Mouse (Mus musculus): ENCODE measurements at regions not wholly inside any gene's neighbourhood (a gene's known extent, or its start where the extent isn't known, plus 50 kb on each side); places are given as distances from the start of the nearest gene placed in this dataset.
A peak's percentile ranks its signal among the peaks of the same experiment; 100 is the strongest.

DNA sequence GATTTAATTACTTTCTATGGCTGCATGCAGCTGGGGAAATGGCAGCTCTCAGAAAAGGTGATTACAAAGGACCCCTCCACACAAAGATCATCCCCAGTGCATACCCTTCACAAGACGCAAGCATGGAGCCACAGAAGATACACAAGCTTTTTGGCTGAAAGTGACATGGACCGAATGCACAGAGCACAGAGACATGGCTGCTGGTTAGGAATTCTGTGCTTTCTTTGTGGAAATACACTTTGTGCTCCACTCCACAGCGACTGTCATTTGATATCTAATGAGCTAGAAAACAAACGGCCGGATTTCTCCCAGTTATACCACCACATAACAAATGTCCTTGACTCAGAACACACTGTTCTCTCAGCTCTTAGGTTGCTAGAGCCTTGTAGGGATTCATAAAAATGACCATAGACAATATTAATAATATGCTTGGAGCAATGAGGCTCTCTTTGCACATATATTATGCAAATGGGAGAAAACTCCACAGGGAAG is 132.1 kb upstream of the Fat4 start:
- Histone ChIP-seq H3K9me3 (peaks cover 3% of the 10 kb centered on the region; the same call in 1 of the 2 replicates), H3K27me3 (ENCODE audit: poor library complexity, severe bottlenecking) (no peaks in the 10 kb centered on the region), H3K4me1 (peaks cover 17% of the 10 kb centered on the region), H3K4me3 (no peak overlapping the region), H3K36me3 (replicated peaks) (no peaks in the 10 kb centered on the region), H3K27ac (peak overlapping the region; percentile 27; the same call in 1 of the 2 replicates)
- 76% methylated on average over 5 of the region's 5 CpGs for WGBS
- no peak for DNase-seq (ENCODE audit: extremely low spot score, low spot score)

DNA sequence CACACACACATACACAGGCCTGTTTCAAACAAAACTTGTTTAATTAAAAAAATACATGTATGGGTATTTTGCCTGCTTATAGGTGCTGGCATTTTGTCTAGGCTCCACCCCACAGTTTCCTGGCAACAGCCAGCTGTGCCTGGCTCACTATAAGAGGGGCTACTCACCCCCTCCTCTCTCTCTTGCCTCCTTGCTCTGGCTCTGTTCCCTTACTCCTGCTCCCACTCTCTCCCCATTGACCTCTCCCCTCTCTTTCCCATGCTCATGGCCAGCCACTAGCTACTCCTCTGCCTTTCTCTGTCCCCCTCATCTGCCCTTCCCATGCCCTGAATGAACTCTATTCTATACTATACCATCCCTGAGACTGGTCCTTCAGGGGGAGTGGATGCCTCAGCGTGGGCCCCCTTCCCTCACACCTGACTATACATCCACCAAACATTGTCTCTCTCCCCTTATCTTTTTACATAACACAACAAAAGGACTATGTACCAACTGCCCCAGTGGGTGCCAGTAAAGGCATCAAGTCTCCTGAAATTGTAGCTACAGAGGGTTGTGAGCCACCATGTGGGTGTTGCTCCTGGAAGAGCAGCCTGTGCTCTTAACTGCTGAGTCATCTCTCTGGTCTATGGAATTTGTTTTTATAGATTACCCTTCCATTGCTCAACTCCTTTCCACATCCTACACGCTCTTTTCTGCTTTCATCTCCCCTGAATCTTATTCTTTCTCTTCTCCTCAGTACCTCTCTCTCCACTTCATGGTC is 133.1 kb upstream of the Fat4 start:
- H3K27ac ChIP-seq: peak overlapping the region; percentile 22; the same call in 1 of the 2 replicates

DNA sequence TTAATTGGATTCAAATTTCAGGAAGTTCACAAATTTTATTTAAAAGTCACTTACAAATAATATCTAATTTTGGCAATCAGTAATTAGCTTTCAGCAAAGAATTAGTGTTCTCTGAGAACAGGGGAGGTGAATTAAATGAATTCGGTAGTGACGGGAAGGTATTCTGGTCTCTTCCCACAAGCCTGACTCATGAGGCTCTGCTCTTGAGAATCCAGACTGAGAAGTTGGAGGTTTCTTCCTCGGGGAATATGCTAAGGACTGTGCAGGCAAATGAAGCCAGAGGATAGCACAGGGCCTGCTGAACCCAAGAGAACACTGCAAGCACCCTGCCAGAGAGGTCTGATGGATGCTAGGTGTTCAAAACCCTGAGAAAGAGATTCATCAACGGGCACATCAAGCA is 144.6 kb upstream of the Fat4 start:
- Histone ChIP-seq H3K9me3 (no peaks in the 10 kb centered on the region), H3K27ac (no peak overlapping the region)
- WGBS: 89% methylated on average over 4 of the region's 4 CpGs

More for the DNA sequence above, 133.1 kb upstream of the Fat4 start:
- no peak overlapping the region for H3K4me3 ChIP-seq
- no peaks in the 10 kb centered on the region for H3K27me3 ChIP-seq (ENCODE audit: poor library complexity, severe bottlenecking)
- 85% methylated on average over 2 of the region's 2 CpGs for WGBS
- no peaks in the 10 kb centered on the region for H3K36me3 ChIP-seq (replicated peaks)
- peaks cover 17% of the 10 kb centered on the region for H3K4me1 ChIP-seq
- no peak for DNase-seq (ENCODE audit: extremely low spot score, low spot score)
- peaks cover 3% of the 10 kb centered on the region; the same call in 1 of the 2 replicates for H3K9me3 ChIP-seq

DNA sequence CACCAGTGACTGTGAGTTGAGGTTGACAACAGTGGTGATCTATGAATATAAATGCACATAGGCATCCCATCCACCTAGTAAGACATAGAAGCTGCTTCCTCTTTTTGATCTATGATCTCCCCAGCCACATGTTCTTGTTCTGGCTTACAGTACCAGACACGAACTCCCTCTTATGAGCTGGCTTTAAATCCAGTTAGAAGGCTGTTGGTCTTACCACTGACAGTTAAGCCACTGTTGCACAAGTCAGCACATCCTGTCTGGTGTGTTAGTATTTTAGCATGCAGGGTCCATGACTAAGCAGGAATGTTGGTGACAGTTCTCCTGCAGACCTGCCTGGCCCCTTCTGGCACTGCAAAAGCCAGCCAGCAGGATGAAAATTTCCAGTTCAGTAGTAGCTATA is 164.1 kb upstream of the Fat4 start:
- WGBS: 81% methylated on average over 1 of the region's 1 CpGs
- no peak for DNase-seq (ENCODE audit: extremely low spot score, low spot score)
- H3K4me1 ChIP-seq: no peaks in the 10 kb centered on the region
- no peaks in the 10 kb centered on the region for H3K27me3 ChIP-seq (ENCODE audit: poor library complexity, severe bottlenecking)
- H3K36me3 ChIP-seq (replicated peaks): no peaks in the 10 kb centered on the region
- no peak overlapping the region for H3K4me3 ChIP-seq
- no peak overlapping the region for H3K27ac ChIP-seq
- H3K9me3 ChIP-seq: no peaks in the 10 kb centered on the region

More for the DNA sequence above, 144.6 kb upstream of the Fat4 start:
- H3K36me3 ChIP-seq (replicated peaks): no peaks in the 10 kb centered on the region
- DNase-seq (ENCODE audit: extremely low spot score, low spot score): no peak
- no peak overlapping the region for H3K4me3 ChIP-seq
- no peaks in the 10 kb centered on the region for H3K4me1 ChIP-seq
- H3K27me3 ChIP-seq (ENCODE audit: poor library complexity, severe bottlenecking): no peaks in the 10 kb centered on the region

DNA sequence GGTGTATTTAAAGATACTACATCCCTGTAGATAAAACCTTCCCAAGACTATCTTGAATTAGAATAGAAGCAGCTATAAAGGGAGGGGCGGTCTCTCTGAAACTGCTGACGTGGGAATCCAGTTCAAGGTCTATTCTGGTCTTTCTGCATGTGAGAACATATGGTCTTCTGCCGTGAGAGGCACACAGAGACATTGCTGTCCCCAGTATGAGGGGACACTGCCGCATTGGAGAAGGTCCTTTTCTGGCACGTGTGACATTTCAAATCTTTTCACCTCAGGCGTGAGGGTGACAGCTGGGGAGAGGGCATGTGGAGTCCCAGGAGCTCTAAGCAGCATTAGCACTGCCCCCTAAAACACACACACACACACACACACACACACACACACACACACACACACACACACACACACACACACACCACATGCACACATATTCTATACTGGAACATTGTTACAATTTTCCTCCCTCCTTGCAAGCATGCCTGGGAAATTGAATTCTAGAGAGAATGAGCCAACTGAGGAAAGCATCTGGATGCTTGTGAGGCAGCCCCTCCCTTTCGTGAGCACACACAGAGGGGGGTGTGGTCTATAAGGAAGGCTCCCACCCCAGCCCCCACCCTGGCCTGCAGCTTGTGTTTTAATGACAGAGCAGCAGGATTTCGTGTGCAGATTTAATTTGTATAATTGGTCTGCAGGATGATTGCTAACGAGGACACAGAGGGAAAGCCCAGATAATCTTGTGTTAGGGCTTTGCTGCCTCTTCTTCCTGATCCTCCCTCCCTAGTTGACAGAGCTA is 174.5 kb upstream of the Fat4 start:
- Histone ChIP-seq H3K4me1 (peaks cover 38% of the 10 kb centered on the region), H3K4me3 (no peak overlapping the region), H3K36me3 (replicated peaks) (no peaks in the 10 kb centered on the region), H3K27ac (peak overlapping the region; percentile 79), H3K27me3 (ENCODE audit: poor library complexity, severe bottlenecking) (peaks cover 5% of the 10 kb centered on the region; the same call in 1 of the 2 replicates), H3K9me3 (no peaks in the 10 kb centered on the region)
- DNase-seq (ENCODE audit: extremely low spot score, low spot score): peak; percentile 29
- 23% methylated on average over 9 of the region's 9 CpGs for WGBS

DNA sequence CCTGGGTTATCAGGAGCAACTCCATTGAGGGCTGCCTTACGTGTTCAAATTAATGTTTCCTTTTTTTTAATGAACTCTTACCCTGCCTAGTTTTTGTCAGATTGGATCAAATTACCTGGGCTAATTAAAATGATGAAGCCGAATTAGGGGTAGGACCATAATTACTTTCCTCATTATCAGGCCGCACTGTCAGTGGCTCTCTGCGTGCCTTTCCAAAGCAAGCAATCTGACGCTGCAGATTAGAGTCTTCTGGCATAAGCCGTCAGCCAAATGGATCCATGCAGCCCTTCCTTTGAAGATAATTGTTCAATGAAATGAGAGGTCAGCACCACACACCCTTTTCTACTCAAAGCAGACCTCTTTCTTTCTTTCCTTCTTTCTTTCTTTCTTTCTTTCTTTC is 175.5 kb upstream of the Fat4 start:
- Histone ChIP-seq H3K4me1 (peaks cover 38% of the 10 kb centered on the region), H3K27ac (peak overlapping the region; percentile 53; the same call in 1 of the 2 replicates), H3K27me3 (ENCODE audit: poor library complexity, severe bottlenecking) (peaks cover 5% of the 10 kb centered on the region; the same call in 1 of the 2 replicates), H3K4me3 (no peak overlapping the region), H3K36me3 (replicated peaks) (no peaks in the 10 kb centered on the region), H3K9me3 (no peaks in the 10 kb centered on the region)
- 22% methylated on average over 6 of the region's 6 CpGs for WGBS
- DNase-seq (ENCODE audit: extremely low spot score, low spot score): no peak

DNA sequence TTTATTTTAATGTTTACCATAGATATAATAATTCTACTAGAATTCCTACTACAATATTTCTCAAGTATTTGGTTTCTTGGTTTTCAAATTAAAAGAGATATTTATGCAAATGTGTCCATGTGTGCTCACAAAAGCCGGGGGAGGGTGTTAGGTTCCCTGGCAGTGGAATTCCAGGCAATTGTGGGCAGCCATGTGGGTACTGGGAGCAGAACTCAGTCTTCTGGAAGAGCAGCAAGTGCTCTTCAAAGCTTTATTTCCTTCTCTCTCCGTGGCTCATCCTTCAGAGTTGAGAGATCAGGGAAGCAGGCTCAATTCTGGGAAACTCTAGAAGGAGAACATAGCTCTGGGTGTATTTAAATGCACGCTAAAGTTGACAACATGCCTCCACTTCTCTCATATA is 178.8 kb upstream of the Fat4 start:
- no peak for DNase-seq (ENCODE audit: extremely low spot score, low spot score)
- whole genome bisulfite sequencing: 76% methylated on average over 3 of the region's 3 CpGs
- H3K9me3 ChIP-seq: no peaks in the 10 kb centered on the region

DNA sequence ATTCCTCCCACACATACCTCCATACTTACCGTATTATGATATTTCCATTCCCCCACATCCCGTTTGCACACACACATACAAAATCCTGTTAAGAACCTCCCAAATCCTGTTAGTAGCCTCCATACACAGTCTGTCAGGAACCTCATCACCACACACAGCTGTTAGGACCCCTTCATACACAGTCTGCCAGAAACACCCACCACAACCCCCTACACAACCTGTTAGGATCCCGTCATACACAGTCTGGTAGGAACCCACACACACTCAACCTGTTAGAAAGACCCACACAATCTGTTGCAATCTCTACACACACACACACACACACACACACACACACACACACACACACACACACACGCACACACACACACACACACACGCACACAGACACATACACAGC is 187.5 kb upstream of the Fat4 start:
- Histone ChIP-seq H3K27ac (no peak overlapping the region), H3K27me3 (ENCODE audit: poor library complexity, severe bottlenecking) (no peaks in the 10 kb centered on the region), H3K4me1 (peaks cover 19% of the 10 kb centered on the region), H3K4me3 (no peak overlapping the region), H3K36me3 (replicated peaks) (no peaks in the 10 kb centered on the region), H3K9me3 (peaks cover 11% of the 10 kb centered on the region; the same call in 1 of the 2 replicates)
- DNase-seq (ENCODE audit: extremely low spot score, low spot score): no peak
- WGBS: 89% methylated on average over 5 of the region's 5 CpGs

More for the DNA sequence above, 178.8 kb upstream of the Fat4 start:
- Histone ChIP-seq H3K4me1 (peaks cover 34% of the 10 kb centered on the region), H3K4me3 (no peak overlapping the region), H3K27ac (no peak overlapping the region), H3K27me3 (ENCODE audit: poor library complexity, severe bottlenecking) (peaks cover 5% of the 10 kb centered on the region; the same call in 1 of the 2 replicates), H3K36me3 (replicated peaks) (no peaks in the 10 kb centered on the region)

DNA sequence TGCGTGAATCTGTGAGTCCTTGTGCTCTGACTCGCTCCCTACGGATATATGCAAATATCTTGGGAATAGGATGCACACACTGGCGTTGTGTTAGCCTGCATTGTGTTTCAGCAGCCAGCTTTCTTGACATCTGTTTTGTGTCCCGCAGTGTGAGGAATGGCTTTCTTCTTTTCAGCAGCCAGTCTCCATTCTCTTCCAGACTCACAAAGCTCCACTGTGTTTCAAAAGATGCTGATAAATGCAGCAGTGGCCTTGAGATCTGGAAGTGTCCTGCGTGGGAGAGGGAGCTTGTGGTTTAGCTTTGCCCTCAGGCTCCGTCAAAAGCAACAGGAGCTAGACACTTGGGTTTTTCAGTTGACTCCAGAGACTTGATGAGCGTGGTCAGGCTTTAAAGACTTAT is 188.9 kb upstream of the Fat4 start:
- H3K27me3 ChIP-seq (ENCODE audit: poor library complexity, severe bottlenecking): no peaks in the 10 kb centered on the region
- H3K9me3 ChIP-seq: peaks cover 11% of the 10 kb centered on the region; the same call in 1 of the 2 replicates
- no peaks in the 10 kb centered on the region for H3K36me3 ChIP-seq (replicated peaks)
- no peak overlapping the region for H3K4me3 ChIP-seq
- WGBS: 23% methylated on average over 8 of the region's 8 CpGs
- H3K4me1 ChIP-seq: peaks cover 19% of the 10 kb centered on the region
- DNase-seq (ENCODE audit: extremely low spot score, low spot score): peak; percentile 34
- peak overlapping the region; percentile 84 for H3K27ac ChIP-seq

DNA sequence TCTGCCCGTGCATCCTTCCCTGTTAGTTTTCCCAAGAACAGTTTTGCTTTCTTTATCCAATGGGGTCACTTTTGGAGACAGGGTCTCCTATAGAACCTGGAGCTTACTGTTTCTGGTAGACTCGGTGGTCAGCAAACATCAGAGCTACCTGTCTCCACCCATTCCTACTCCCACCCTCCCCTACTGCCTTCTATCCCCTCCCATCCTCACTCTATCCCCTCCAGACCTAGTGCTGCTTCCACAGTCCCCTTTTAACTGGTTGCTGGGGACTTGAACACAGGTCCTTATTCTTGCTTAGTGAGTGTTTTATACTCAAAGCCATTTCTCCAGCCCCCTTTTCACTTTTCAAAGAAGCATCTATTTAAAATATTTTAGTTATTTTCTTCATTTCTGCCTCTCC is 189.4 kb upstream of the Fat4 start:
- 80% methylated on average over 2 of the region's 2 CpGs for WGBS
- H3K27ac ChIP-seq: peak overlapping the region; percentile 84
- H3K27me3 ChIP-seq (ENCODE audit: poor library complexity, severe bottlenecking): no peaks in the 10 kb centered on the region
- peaks cover 19% of the 10 kb centered on the region for H3K4me1 ChIP-seq
- H3K36me3 ChIP-seq (replicated peaks): no peaks in the 10 kb centered on the region
- DNase-seq (ENCODE audit: extremely low spot score, low spot score): no peak
- H3K4me3 ChIP-seq: no peak overlapping the region
- H3K9me3 ChIP-seq: peaks cover 11% of the 10 kb centered on the region; the same call in 1 of the 2 replicates

DNA sequence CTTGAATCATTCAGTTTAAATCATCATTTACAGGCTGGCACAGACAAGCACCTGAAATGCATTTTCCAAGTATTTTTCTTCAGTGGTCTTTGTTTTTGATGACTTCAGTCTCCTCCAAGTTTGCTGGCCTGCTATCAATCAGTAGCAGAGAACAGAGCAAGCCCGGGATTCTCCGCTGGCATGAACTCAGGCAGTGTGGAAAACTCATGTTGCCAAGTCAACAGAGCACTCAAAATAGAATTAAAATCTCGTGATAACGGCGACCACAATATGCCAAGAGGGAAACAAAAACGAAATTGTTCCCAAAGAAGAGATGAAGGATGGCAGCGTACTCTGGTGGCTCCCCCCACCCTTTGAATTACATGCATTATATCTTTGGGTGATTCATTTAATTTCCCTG is 190.9 kb upstream of the Fat4 start:
- WGBS: 93% methylated on average over 7 of the region's 7 CpGs
- Histone ChIP-seq H3K36me3 (replicated peaks) (no peaks in the 10 kb centered on the region), H3K27ac (no peak overlapping the region), H3K4me1 (peaks cover 19% of the 10 kb centered on the region), H3K9me3 (peaks cover 9% of the 10 kb centered on the region; the same call in 1 of the 2 replicates), H3K27me3 (ENCODE audit: poor library complexity, severe bottlenecking) (no peaks in the 10 kb centered on the region), H3K4me3 (no peak overlapping the region)
- DNase-seq (ENCODE audit: extremely low spot score, low spot score): no peak

DNA sequence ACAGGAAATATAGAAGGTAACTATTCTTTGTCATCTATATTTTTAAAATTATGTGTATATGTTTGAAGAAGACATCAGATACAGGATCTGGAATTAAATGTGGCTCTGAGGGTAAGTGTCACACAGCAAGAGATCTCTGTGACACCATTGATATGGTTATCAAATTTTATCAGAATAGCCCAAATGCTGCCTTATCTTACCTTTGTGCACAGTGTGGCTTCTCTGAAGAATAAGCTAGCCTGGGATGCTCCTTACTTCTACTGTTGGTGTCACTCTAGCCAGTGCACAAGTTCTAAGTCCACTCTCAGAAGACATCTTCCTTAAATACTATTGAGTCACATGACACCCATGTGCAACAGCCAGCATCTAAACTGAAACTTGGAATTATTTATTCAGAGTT is 194.0 kb upstream of the Fat4 start:
- Histone ChIP-seq H3K36me3 (replicated peaks) (no peaks in the 10 kb centered on the region), H3K9me3 (0 out of 2 replicates have a peak, but pooled peaks cover 4% of the 10 kb centered on the region), H3K27me3 (ENCODE audit: poor library complexity, severe bottlenecking) (no peaks in the 10 kb centered on the region), H3K4me3 (no peak overlapping the region), H3K27ac (no peak overlapping the region), H3K4me1 (peaks cover 8% of the 10 kb centered on the region)
- no peak for DNase-seq (ENCODE audit: extremely low spot score, low spot score)

Data from forebrain, embryonic 10.5 days (tissue).